Mouse (Mus musculus) regulatory T cell (primary cell): ENCODE results near the gene Eif4g3.

Source experiments
- in situ Hi-C: fragments of 300-600 bp; cut with MboI, MseI; formaldehyde crosslinking; loops from one replicate; pipeline ENCODE4 v1.15.1; 2025; ENCODE audit warnings: high pct_unique_total_duplicates

The Eif4g3 gene

GRCm38 (mm10) chr4:138100456-138100855, 107.6 kb downstream of the Eif4g3 start:
- in situ Hi-C loops: no loop called here

GRCm38 (mm10) chr4:138101795-138102194, 109.0 kb downstream of the Eif4g3 start:
- in situ Hi-C loops: no loop called here

GRCm38 (mm10) chr4:138102413-138102812, 109.6 kb downstream of the Eif4g3 start:
- in situ Hi-C loops: no loop called here

GRCm38 (mm10) chr4:138104967-138105366, 112.1 kb downstream of the Eif4g3 start:
- in situ Hi-C loops: no loop called here

- in situ Hi-C loops: no loop called here
These were observed 114.9 kb downstream of the Eif4g3 start for GRCm38 (mm10) chr4:138107441-138108409.

- in situ Hi-C loops: no loop called here
These were observed 115.7 kb downstream of the Eif4g3 start for GRCm38 (mm10) chr4:138108541-138108940.

GRCm38 (mm10) chr4:138109332-138109731, 116.5 kb downstream of the Eif4g3 start:
- in situ Hi-C loops: no loop called here

- in situ Hi-C loops: no loop called here
These were observed 119.0 kb downstream of the Eif4g3 start for GRCm38 (mm10) chr4:138111858-138112257.

- in situ Hi-C loops: no loop called here
These were observed 126.9 kb downstream of the Eif4g3 start for GRCm38 (mm10) chr4:138119740-138120139.

GRCm38 (mm10) chr4:138124046-138124445, 131.2 kb downstream of the Eif4g3 start:
- in situ Hi-C loops: no loop called here

GRCm38 (mm10) chr4:138127371-138127770, 134.5 kb downstream of the Eif4g3 start:
- in situ Hi-C loops: no loop called here

- in situ Hi-C loops: no loop called here
These were observed 135.0 kb downstream of the Eif4g3 start for GRCm38 (mm10) chr4:138127781-138128180.

- in situ Hi-C loops: no loop called here
These were observed 137.3 kb downstream of the Eif4g3 start for GRCm38 (mm10) chr4:138130149-138130548.

GRCm38 (mm10) chr4:138131226-138131625, 138.4 kb downstream of the Eif4g3 start:
- in situ Hi-C loops: no loop called here

- in situ Hi-C loops: no loop called here
These were observed 138.9 kb downstream of the Eif4g3 start for GRCm38 (mm10) chr4:138131716-138132115.

GRCm38 (mm10) chr4:138133360-138133759, 140.5 kb downstream of the Eif4g3 start:
- in situ Hi-C loops: no loop called here

GRCm38 (mm10) chr4:138137336-138137735, 144.5 kb downstream of the Eif4g3 start:
- in situ Hi-C loops: no loop called here

- in situ Hi-C loops: no loop called here
These were observed 145.0 kb downstream of the Eif4g3 start for GRCm38 (mm10) chr4:138137804-138138203.

- in situ Hi-C loops: no loop called here
These were observed 145.4 kb downstream of the Eif4g3 start for GRCm38 (mm10) chr4:138138219-138138618.

GRCm38 (mm10) chr4:138141358-138141757, 148.5 kb downstream of the Eif4g3 start:
- in situ Hi-C loops: no loop called here

GRCm38 (mm10) chr4:138147176-138147575, 154.4 kb downstream of the Eif4g3 start:
- in situ Hi-C loops: no loop called here

GRCm38 (mm10) chr4:138149977-138150376, 157.2 kb downstream of the Eif4g3 start:
- in situ Hi-C loops: loop anchor here (10.0 kb wide), 1 partner anchor 825 kb away; no protein-coding TSS in a partner anchor

GRCm38 (mm10) chr4:138151226-138151625, 158.4 kb downstream of the Eif4g3 start:
- in situ Hi-C loops: loop anchor here (10.0 kb wide), 1 partner anchor 826 kb away; no protein-coding TSS in a partner anchor
